Mouse (Mus musculus): ENCODE measurements at regions not wholly inside any gene's neighbourhood (a gene's known extent, or its start where the extent isn't known, plus 50 kb on each side); places are given as distances from the start of the nearest gene placed in this dataset.

GRCm38 (mm10) chr19:52177088-52177791, 86.9 kb upstream of the Ins1 start:
- DNase-seq (ENCODE audit: low spot score in 2 of 2): peak in 1 of 2 experiments; percentile 1

- peak in 1 of 2 experiments; percentile 7 for DNase-seq (ENCODE audit: low spot score in 2 of 2)
Observed at GRCm38 (mm10) chr19:52193813-52194212, 70.3 kb upstream of the Ins1 start.

DNA sequence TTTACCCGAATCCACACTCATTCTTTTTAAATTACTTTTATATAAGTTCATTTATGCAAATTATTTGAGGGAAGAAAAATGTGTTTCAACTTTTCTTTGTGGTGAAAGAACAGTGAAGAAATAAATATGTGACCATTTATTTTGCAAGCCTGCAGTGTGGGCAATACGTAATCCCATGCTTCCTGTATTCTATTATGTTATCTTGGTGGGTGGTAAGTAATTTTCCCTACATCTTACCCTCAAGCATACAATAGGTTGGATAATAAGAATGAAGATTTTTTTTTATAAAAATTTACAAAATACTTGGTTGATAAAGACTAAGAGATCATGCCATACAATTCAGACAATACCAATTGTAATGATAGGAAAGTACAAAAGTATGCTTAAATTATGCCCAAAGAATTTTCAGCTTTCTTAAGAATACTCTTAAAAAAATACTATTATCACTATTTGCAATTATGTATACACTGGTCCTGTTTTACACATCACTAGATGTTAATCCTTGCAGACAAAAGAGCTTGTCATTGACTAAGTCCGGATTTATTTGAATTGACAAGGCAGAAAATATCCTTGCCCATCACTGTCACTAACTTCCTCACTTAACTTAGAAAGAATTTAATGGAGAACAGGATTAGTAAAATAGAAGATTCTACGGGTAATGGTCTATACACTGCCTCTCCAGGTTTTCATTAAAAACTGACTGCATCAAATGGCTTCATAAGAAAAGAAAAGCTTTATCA, 64.4 kb upstream of the Ins1 start:
- no peak for DNase-seq (ENCODE audit: low spot score in 2 of 2)

DNA sequence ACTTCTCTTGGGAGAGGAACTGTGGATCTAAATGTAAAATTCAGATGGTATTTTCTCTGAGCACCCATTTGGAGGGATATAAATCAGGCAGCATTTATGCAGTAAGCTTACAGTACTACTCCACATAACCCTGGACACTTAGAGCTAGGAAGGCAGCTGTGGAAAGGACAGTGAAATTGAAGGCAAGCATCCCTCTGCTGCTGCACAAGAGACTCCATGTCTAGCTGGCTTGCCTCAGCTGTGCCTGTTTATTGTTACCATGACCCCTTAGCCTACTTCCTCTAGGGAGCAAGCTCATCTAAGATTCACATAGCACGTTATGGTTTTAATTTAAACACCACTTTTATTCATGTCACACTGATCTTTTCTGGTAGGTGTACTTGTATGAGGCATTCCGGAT, 56.4 kb upstream of the Ins1 start:
- DNase-seq (ENCODE audit: low spot score in 2 of 2): no peak
